Mouse (Mus musculus) B cell, adult 62 days (primary cell): ENCODE results near the gene Cx3cl1. TPM values are rescaled to one million over a fixed set of nuclear protein-coding genes. Genes with fewer than 3 reads are reported as not detected.

Experiments used
- total RNA-seq: library from RNA; stranded (reverse); gene quantifications from 4 replicates; pipeline ENCODE4 v1.2.4, GENCODE M21; 2023

The Cx3cl1 gene
- total RNA-seq, result not detected in 4 replicates

GRCm38 (mm10) chr8:94771941-94772670 lies at the start of gene Cx3cl1:
Gene Cx3cl1 (plus strand): TSS chr8:94772009.

GRCm38 (mm10) chr8:94745476-94746184 lies 26.2 kb upstream of the Cx3cl1 start, which contains the start of gene Ccl22:
Gene Ccl22 (plus strand): TSS chr8:94745590.

GRCm38 (mm10) chr8:94810153-94810552 lies 38.3 kb downstream of the Cx3cl1 start, which contains the start of gene Ccl17:
Gene Ccl17 (plus strand): TSS chr8:94810453.

Other genes with a start within 250 kb of the Cx3cl1 start
- 0.25 to 1.3 TPM (median 0.89 TPM) in 3 of 4 replicates, not detected in the other for gene Cpne2, start 239.0 kb upstream of the Cx3cl1 start, total RNA-seq
- 26.0 to 30.1 TPM (median 27.9 TPM) in 4 replicates for gene Rspry1, start 170.1 kb upstream of the Cx3cl1 start, total RNA-seq
- gene Fam192a, start 170.0 kb upstream of the Cx3cl1 start, total RNA-seq, result 28.7 to 35.8 TPM (median 32.3 TPM) in 4 replicates
- gene Arl2bp, start 105.4 kb upstream of the Cx3cl1 start, total RNA-seq, result 92.4 to 105 TPM (median 99.9 TPM) in 4 replicates
- gene Pllp, start 75.7 kb upstream of the Cx3cl1 start, total RNA-seq, result not detected in 4 replicates
- gene Ccl22, start 26.4 kb upstream of the Cx3cl1 start, total RNA-seq, result not detected in 4 replicates
- not detected in 4 replicates for gene Ccl17, start 38.4 kb downstream of the Cx3cl1 start, total RNA-seq
- gene Coq9, start 66.3 kb downstream of the Cx3cl1 start, total RNA-seq, result 30.1 to 35.6 TPM (median 31.6 TPM) in 4 replicates
- 48.5 to 59.1 TPM (median 57.3 TPM) in 4 replicates for gene Ciapin1, start 66.3 kb downstream of the Cx3cl1 start, total RNA-seq
- 58.3 to 64.2 TPM (median 61.4 TPM) in 4 replicates for gene Polr2c, start 85.4 kb downstream of the Cx3cl1 start, total RNA-seq
- 2.9 to 3.8 TPM (median 3.3 TPM) in 4 replicates for gene Dok4, start 104.3 kb downstream of the Cx3cl1 start, total RNA-seq
- 0.52 to 1.2 TPM (median 0.77 TPM) in 4 replicates for gene Ccdc102a, start 146.1 kb downstream of the Cx3cl1 start, total RNA-seq
- 0.55 to 1.2 TPM (median 0.99 TPM) in 4 replicates for gene Adgrg5, start 151.7 kb downstream of the Cx3cl1 start, total RNA-seq
- gene Adgrg1, start 202.7 kb downstream of the Cx3cl1 start, total RNA-seq, result 4.0 to 13.3 TPM (median 7.5 TPM) in 4 replicates
- 0.21 TPM in 1 of 4 replicates, not detected in the others for gene Adgrg3, start 245.7 kb downstream of the Cx3cl1 start, total RNA-seq